Mouse (Mus musculus): ENCODE measurements around the gene BC030867. TPM values are rescaled to one million over a fixed set of nuclear protein-coding genes. Genes with fewer than 3 reads are reported as not detected.

Gene BC030867
- polyA plus RNA-seq, 1 experiment from 2014 or later = 15.2 TPM

DNA sequence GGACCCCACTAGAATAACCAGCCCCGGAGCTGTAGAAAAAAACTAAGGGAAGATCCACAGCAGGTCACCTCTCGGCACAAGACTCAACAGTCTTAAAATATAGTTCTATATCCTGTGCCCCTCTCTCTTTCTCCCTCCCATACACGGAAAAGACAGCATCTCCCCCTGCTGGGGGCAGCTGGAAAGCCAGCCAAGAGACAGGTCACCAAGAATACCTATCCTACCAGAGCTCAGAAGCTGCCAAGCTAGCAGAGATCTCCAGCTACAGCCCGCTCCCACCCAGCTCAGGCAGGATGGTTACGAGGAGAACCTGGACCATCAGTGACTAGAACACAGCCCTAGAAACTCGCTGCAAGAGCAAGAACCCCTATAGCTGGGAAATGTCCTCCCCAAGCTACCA is 25.5 kb upstream of the BC030867 start:
- Histone ChIP-seq H3K27me3 (no peaks in the 10 kb centered on the region), H3K27ac (replicated peaks) (no peak overlapping the region), H3K4me3 (no peak overlapping the region), H3K9ac (replicated peaks) (no peak overlapping the region; the same call in 1 of the 2 replicates), H3K4me1 (peaks cover 67% of the 10 kb centered on the region), H3K4me2 (replicated peaks) (no peak overlapping the region), H3K9me3 (no peaks in the 10 kb centered on the region), H3K36me3 (peaks cover 30% of the 10 kb centered on the region)
- WGBS = 44% methylated on average over 6 of the region's 6 CpGs
- ATAC-seq (ENCODE audit: low FRiP score, low read depth) = no peak

DNA sequence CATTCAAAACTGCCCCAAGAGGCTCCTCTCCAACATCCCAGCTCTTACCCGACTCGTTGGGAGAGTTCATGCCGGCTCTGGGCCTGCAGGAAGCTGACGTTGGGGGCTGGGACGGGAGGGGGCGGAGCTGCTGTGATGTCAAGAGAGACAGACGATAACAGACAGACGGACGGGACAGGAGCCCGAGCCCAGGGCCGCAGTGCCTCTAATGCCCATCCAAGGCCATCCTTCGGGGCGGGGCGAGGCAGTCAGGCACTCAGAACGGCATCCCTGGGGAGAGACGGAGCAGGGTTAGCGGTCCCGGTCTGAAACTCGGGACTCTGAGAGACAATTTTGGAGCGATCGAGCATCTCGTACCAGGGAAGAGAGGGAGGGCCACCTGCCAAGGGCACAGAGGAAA is 24.0 kb upstream of the BC030867 start:
- Histone ChIP-seq H3K4me3 (peak overlapping the region; percentile 17; the same call in 1 of the 2 replicates), H3K9ac (replicated peaks) (peak overlapping the region; percentile 37; the same call in 1 of the 2 replicates), H3K9me3 (no peaks in the 10 kb centered on the region), H3K4me2 (replicated peaks) (peak overlapping the region; percentile 39), H3K36me3 (peaks cover 29% of the 10 kb centered on the region), H3K27ac (replicated peaks) (no peak overlapping the region), H3K27me3 (no peaks in the 10 kb centered on the region), H3K4me1 (peaks cover 63% of the 10 kb centered on the region)
- 9% methylated on average over 22 of the region's 22 CpGs for WGBS
- ATAC-seq (ENCODE audit: low FRiP score, low read depth) = no peak

DNA sequence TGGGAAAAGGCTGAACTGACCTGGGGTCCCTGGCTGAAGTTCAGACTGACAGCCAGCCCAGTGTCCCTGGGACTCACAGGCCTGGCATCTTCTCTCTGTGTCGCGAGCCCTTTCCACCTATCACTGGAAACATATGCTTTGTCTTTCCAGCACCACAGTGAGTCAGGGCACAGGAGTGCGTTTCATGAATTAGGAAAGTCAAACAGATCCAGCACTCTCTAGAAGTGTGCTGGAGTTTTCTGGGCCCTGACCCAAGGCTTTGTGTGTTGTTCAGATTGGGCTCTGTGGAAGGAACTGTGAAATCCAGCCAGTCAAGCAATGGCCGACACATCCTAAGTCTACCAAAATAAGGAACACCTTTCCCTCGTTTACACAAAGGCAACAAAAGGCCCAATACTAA is 23.5 kb upstream of the BC030867 start:
- WGBS = 69% methylated on average over 5 of the region's 5 CpGs
- no peaks in the 10 kb centered on the region for H3K9me3 ChIP-seq
- peak overlapping the region; percentile 39; the same call in 1 of the 2 replicates for H3K4me2 ChIP-seq (replicated peaks)
- H3K27ac ChIP-seq (replicated peaks) = no peak overlapping the region
- ATAC-seq (ENCODE audit: low FRiP score, low read depth) = no peak
- H3K27me3 ChIP-seq = no peaks in the 10 kb centered on the region
- peaks cover 58% of the 10 kb centered on the region for H3K4me1 ChIP-seq
- peak overlapping the region; percentile 37; the same call in 1 of the 2 replicates for H3K9ac ChIP-seq (replicated peaks)
- H3K4me3 ChIP-seq = no peak overlapping the region
- peaks cover 29% of the 10 kb centered on the region for H3K36me3 ChIP-seq

DNA sequence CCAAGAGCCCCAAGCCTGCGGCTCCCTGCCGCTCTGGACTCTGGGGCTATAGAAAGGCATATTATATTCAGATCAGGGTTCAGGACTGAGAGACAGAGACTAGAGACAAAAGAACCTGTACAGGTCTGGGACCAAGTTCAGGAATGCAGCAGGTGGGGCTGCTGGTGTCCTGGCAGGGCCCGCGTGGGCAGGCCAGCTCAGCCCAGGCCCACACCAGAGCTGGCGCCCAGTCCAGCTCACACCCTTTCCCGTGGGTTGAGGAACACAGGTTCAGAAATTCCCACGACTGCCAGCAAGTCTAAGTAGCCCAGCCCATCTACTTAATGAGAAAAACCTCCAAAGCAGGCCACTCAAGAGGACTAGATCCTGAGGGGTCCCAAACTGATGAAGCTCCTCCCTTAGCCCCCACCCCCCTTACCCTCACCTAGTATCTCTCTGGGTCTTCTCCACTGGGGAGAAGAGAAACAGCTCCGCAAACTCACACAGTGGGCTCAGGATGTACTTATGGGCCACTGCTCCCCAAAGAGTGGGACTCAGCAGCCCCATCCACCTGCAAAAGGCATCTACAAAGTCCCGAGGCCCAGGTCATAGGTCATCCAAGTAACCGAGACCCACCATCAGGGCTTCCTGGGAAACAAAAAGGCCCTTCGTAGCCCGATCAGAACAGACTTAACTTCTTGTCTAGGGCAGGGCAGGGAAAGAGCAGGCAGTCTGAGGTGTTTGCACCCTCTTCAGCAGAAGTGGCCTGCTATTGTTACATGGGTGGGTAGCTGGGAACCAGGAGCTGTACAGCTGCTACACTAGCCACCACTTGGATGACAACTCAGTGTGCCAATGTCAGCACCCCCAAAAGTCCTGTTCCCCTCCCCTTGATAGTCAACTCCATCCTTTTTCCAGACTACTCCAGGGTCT is 22.4 kb upstream of the BC030867 start:
- Histone ChIP-seq H3K9ac (replicated peaks) (peak overlapping the region; percentile 91), H3K4me2 (replicated peaks) (peak overlapping the region; percentile 80), H3K27ac (replicated peaks) (peak overlapping the region; percentile 95; the same call in 1 of the 2 replicates), H3K9me3 (no peaks in the 10 kb centered on the region), H3K27me3 (no peaks in the 10 kb centered on the region), H3K4me3 (peak overlapping the region; percentile 95), H3K4me1 (peaks cover 61% of the 10 kb centered on the region), H3K36me3 (peaks cover 18% of the 10 kb centered on the region; the same call in 1 of the 2 replicates)
- 52% methylated on average over 12 of the region's 12 CpGs for WGBS
- ATAC-seq (ENCODE audit: low FRiP score, low read depth) = no peak

DNA sequence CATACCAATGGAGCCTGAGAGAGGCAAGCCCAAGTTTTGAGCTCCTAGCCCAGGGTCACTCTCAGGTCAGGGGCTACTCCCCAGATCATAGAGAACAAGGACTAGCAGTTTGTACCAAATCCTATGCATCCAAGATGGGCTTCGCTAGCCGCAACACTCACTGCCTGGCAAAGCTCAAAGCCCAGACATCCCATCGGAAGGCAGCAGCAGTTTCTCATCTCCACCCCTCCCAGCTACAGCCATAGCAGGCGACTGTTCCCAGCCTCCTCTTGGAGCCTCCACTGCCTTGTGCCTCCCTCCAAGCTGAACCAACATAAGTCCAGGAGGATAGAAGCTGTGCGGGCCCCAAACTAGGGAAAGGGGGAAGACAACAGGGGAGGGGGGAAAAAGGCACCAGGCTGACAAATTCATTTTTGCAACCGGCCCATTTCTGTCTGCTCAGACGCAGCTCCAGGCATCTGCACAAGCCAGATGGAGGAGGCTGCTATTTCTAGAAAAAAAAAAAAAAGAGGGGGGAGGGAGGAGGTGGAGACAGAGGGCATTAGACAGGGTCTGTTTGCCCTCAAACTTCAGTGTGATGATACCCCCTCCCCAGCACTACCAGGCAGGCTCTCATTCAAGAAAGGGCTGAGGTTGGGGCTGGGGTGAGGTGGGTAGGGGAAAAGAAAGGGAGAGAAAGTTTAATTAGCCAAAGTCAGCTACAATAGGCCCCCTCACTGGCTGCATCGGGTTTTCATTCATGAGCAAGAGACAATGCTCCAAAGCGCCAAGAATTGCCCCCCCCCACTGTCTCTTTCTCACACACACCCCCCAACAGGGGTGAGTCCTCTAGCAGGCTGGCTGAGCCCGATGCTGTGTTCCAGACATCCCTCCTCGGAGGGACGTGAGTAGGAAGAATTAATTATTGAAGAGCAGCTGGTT is 21.2 kb upstream of the BC030867 start:
- Histone ChIP-seq H3K27ac (replicated peaks) (peak overlapping the region; percentile 95), H3K9me3 (no peaks in the 10 kb centered on the region), H3K4me3 (peak overlapping the region; percentile 95), H3K27me3 (no peaks in the 10 kb centered on the region), H3K4me1 (peaks cover 61% of the 10 kb centered on the region), H3K9ac (replicated peaks) (peak overlapping the region; percentile 91), H3K36me3 (0 out of 2 replicates have a peak, but pooled peaks cover 8% of the 10 kb centered on the region), H3K4me2 (replicated peaks) (peak overlapping the region; percentile 80)
- peak; percentile 76 for ATAC-seq (ENCODE audit: low FRiP score, low read depth)
- 11% methylated on average over 12 of the region's 12 CpGs for WGBS

- ATAC-seq (ENCODE audit: low FRiP score, low read depth) = no peak
- Histone ChIP-seq H3K27ac (replicated peaks) (peak overlapping the region; percentile 95), H3K9ac (replicated peaks) (peak overlapping the region; percentile 91), H3K27me3 (no peaks in the 10 kb centered on the region), H3K4me1 (peaks cover 61% of the 10 kb centered on the region), H3K9me3 (no peaks in the 10 kb centered on the region), H3K4me2 (replicated peaks) (peak overlapping the region; percentile 80), H3K36me3 (0 out of 2 replicates have a peak, but pooled peaks cover 8% of the 10 kb centered on the region), H3K4me3 (peak overlapping the region; percentile 95)
- 15% methylated on average over 9 of the region's 9 CpGs for WGBS
Measured at GRCm38 (mm10) chr11:102228191-102228545, 20.5 kb upstream of the BC030867 start.

GRCm38 (mm10) chr11:102228646-102229268 is 19.9 kb upstream of the BC030867 start:
- Histone ChIP-seq H3K4me3 (peak overlapping the region; percentile 95), H3K36me3 (0 out of 2 replicates have a peak, but pooled peaks cover 2% of the 10 kb centered on the region), H3K4me1 (peaks cover 57% of the 10 kb centered on the region), H3K4me2 (replicated peaks) (peak overlapping the region; percentile 80), H3K27me3 (no peaks in the 10 kb centered on the region), H3K9me3 (no peaks in the 10 kb centered on the region), H3K27ac (replicated peaks) (peak overlapping the region; percentile 95), H3K9ac (replicated peaks) (peak overlapping the region; percentile 91)
- ATAC-seq (ENCODE audit: low FRiP score, low read depth) = no peak
- 8% methylated on average over 6 of the region's 7 CpGs for WGBS

- WGBS = under 1% methylated on average over 47 of the region's 47 CpGs
Measured at GRCm38 (mm10) chr11:102229331-102229953, 19.2 kb upstream of the BC030867 start.

GRCm38 (mm10) chr11:102230006-102230741 is 18.5 kb upstream of the BC030867 start, which contains the start of gene Hdac5:
Hdac5 (minus strand) TSS chr11:102230166.
- WGBS = under 1% methylated on average over 44 of the region's 49 CpGs
- peak within 1 kb of the TSS; percentile 95 for H3K4me3 ChIP-seq
- H3K9me3 ChIP-seq = no peaks in the 10 kb centered on the region
- H3K4me1 ChIP-seq = peaks cover 43% of the 10 kb centered on the region
- H3K4me2 ChIP-seq (replicated peaks) = peak within 1 kb of the TSS; percentile 80
- peak; percentile 82 for ATAC-seq (ENCODE audit: low FRiP score, low read depth)
- peak within 1 kb of the TSS; percentile 95 for H3K27ac ChIP-seq (replicated peaks)
- H3K9ac ChIP-seq (replicated peaks) = peak within 1 kb of the TSS; percentile 91
- H3K27me3 ChIP-seq = no peaks in the 10 kb centered on the region
- H3K36me3 ChIP-seq = no peaks in the 10 kb centered on the region

More at GRCm38 (mm10) chr11:102229331-102229953, 19.2 kb upstream of the BC030867 start:
- Histone ChIP-seq H3K36me3 (no peaks in the 10 kb centered on the region), H3K27me3 (no peaks in the 10 kb centered on the region), H3K9me3 (no peaks in the 10 kb centered on the region), H3K4me2 (replicated peaks) (peak overlapping the region; percentile 80), H3K4me3 (peak overlapping the region; percentile 95), H3K4me1 (peaks cover 50% of the 10 kb centered on the region), H3K27ac (replicated peaks) (peak overlapping the region; percentile 95), H3K9ac (replicated peaks) (peak overlapping the region; percentile 91)
- peak; percentile 16; the same call in 1 of the 2 replicates for ATAC-seq (ENCODE audit: low FRiP score, low read depth)

DNA sequence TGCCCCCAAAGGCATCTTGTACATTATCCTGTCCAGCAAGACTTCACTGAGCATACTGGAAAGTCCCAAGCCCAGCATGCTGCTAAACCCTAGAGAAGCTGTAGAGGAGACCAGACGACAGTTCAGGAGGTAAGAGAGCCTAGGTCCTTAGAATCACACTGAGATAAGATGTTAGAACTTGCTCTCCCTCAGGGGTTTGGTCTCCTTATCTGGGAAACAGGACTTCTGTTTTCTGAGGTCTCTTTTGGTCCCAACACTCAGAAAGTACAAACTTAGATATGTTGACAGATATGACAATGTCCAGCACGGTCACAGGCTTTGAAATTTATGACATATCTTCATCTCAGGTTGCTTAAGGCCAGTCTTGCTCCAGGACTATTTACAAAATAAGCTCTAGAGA is 12.7 kb upstream of the BC030867 start:
- H3K4me2 ChIP-seq (replicated peaks) = no peak overlapping the region
- no peak overlapping the region for H3K27ac ChIP-seq (replicated peaks)
- H3K4me3 ChIP-seq = no peak overlapping the region
- peaks cover 7% of the 10 kb centered on the region; the same call in 1 of the 2 replicates for H3K4me1 ChIP-seq
- no peaks in the 10 kb centered on the region for H3K36me3 ChIP-seq
- H3K9ac ChIP-seq (replicated peaks) = no peak overlapping the region
- 82% methylated on average over 2 of the region's 2 CpGs for WGBS
- ATAC-seq (ENCODE audit: low FRiP score, low read depth) = no peak
- no peaks in the 10 kb centered on the region; the same call in 1 of the 2 replicates for H3K27me3 ChIP-seq
- H3K9me3 ChIP-seq = no peaks in the 10 kb centered on the region
